Mouse (Mus musculus): Measurements from ENCODE around the gene Shbg. TPM values are rescaled to one million over a fixed set of nuclear protein-coding genes. Genes with fewer than 3 reads are reported as not detected.

Gene Shbg
- polyA plus RNA-seq, 1 experiment from 2014 or later = 34.9 TPM

- ATAC-seq = peak; percentile 57
- Histone ChIP-seq H3K4me1 (peaks cover 82% of the 10 kb centered on the region), H3K27me3 (replicated peaks) (no peaks in the 10 kb centered on the region), H3K4me3 (no peak overlapping the region), H3K27ac (peak overlapping the region; percentile 84), H3K4me2 (peak overlapping the region; percentile 42), H3K9ac (peak overlapping the region; percentile 34), H3K36me3 (peaks cover 1% of the 10 kb centered on the region; the same call in 1 of the 2 replicates), H3K9me3 (replicated peaks) (no peaks in the 10 kb centered on the region)
- WGBS (ENCODE audit: insufficient replicate concordance) = 46% methylated on average over 3 of the region's 3 CpGs
These were observed 9.2 kb downstream of the Shbg start for GRCm38 (mm10) chr11:69608525-69608924.

GRCm38 (mm10) chr11:69606832-69607231 lies 10.9 kb downstream of the Shbg start:
- Histone ChIP-seq H3K9ac (no peak overlapping the region), H3K27me3 (replicated peaks) (no peaks in the 10 kb centered on the region), H3K36me3 (peaks cover 18% of the 10 kb centered on the region), H3K4me3 (no peak overlapping the region), H3K9me3 (replicated peaks) (no peaks in the 10 kb centered on the region), H3K4me2 (peak overlapping the region; percentile 100), H3K4me1 (peaks cover 85% of the 10 kb centered on the region), H3K27ac (peak overlapping the region; percentile 84)
- WGBS (ENCODE audit: insufficient replicate concordance) = 70% methylated on average over 2 of the region's 2 CpGs
- no peak for ATAC-seq

- H3K4me2 ChIP-seq = peak overlapping the region; percentile 100
- H3K9me3 ChIP-seq (replicated peaks) = no peaks in the 10 kb centered on the region
- H3K36me3 ChIP-seq = peaks cover 22% of the 10 kb centered on the region
- H3K4me1 ChIP-seq = peaks cover 89% of the 10 kb centered on the region
- H3K27me3 ChIP-seq (replicated peaks) = no peaks in the 10 kb centered on the region
- WGBS (ENCODE audit: insufficient replicate concordance) = 66% methylated on average over 2 of the region's 2 CpGs
- no peak for ATAC-seq
- H3K9ac ChIP-seq = peak overlapping the region; percentile 76
- H3K4me3 ChIP-seq = peak overlapping the region; percentile 78
- H3K27ac ChIP-seq = peak overlapping the region; percentile 84
These were observed 11.3 kb downstream of the Shbg start for GRCm38 (mm10) chr11:69606491-69606795.

GRCm38 (mm10) chr11:69605726-69606490 lies 11.8 kb downstream of the Shbg start, which contains the start of gene Atp1b2:
Gene Atp1b2, minus strand, starts transcription at chr11:69605942.
- Histone ChIP-seq H3K36me3 (peaks cover 27% of the 10 kb centered on the region), H3K4me2 (peak within 1 kb of the TSS; percentile 100), H3K4me3 (peak within 1 kb of the TSS; percentile 78), H3K4me1 (peaks cover 93% of the 10 kb centered on the region), H3K27me3 (replicated peaks) (no peaks in the 10 kb centered on the region), H3K9ac (peak within 1 kb of the TSS; percentile 93), H3K27ac (peak within 1 kb of the TSS; percentile 84), H3K9me3 (replicated peaks) (no peaks in the 10 kb centered on the region)
- ATAC-seq = peak; percentile 90
- WGBS (ENCODE audit: insufficient replicate concordance) = 4% methylated on average over 32 of the region's 32 CpGs

GRCm38 (mm10) chr11:69604795-69605664 lies 12.7 kb downstream of the Shbg start:
- H3K9ac ChIP-seq = peak overlapping the region; percentile 93
- peaks cover 93% of the 10 kb centered on the region for H3K4me1 ChIP-seq
- H3K9me3 ChIP-seq (replicated peaks) = no peaks in the 10 kb centered on the region
- peak overlapping the region; percentile 100 for H3K4me2 ChIP-seq
- no peaks in the 10 kb centered on the region for H3K27me3 ChIP-seq (replicated peaks)
- under 1% methylated on average over 69 of the region's 73 CpGs for WGBS (ENCODE audit: insufficient replicate concordance)
- peak; percentile 10 for ATAC-seq
- peak overlapping the region; percentile 78 for H3K4me3 ChIP-seq
- peaks cover 36% of the 10 kb centered on the region for H3K36me3 ChIP-seq
- peak overlapping the region; percentile 84 for H3K27ac ChIP-seq

GRCm38 (mm10) chr11:69604347-69604746 lies 13.4 kb downstream of the Shbg start:
- Histone ChIP-seq H3K4me2 (peak overlapping the region; percentile 100), H3K9me3 (replicated peaks) (no peaks in the 10 kb centered on the region), H3K4me3 (peak overlapping the region; percentile 78), H3K36me3 (peaks cover 41% of the 10 kb centered on the region), H3K9ac (peak overlapping the region; percentile 93), H3K27ac (peak overlapping the region; percentile 84), H3K27me3 (replicated peaks) (no peaks in the 10 kb centered on the region), H3K4me1 (peaks cover 93% of the 10 kb centered on the region)
- ATAC-seq = no peak
- 56% methylated on average over 3 of the region's 3 CpGs for WGBS (ENCODE audit: insufficient replicate concordance)

- WGBS (ENCODE audit: insufficient replicate concordance) = 79% methylated on average over 8 of the region's 8 CpGs
- H3K9me3 ChIP-seq (replicated peaks) = no peaks in the 10 kb centered on the region
- peak overlapping the region; percentile 84 for H3K27ac ChIP-seq
- peak overlapping the region; percentile 78 for H3K4me3 ChIP-seq
- H3K27me3 ChIP-seq (replicated peaks) = no peaks in the 10 kb centered on the region
- H3K36me3 ChIP-seq = peaks cover 49% of the 10 kb centered on the region
- H3K9ac ChIP-seq = peak overlapping the region; percentile 93
- no peak for ATAC-seq
- H3K4me2 ChIP-seq = peak overlapping the region; percentile 100
- H3K4me1 ChIP-seq = peaks cover 93% of the 10 kb centered on the region
These were observed 14.2 kb downstream of the Shbg start for GRCm38 (mm10) chr11:69603516-69603915.

- peaks cover 56% of the 10 kb centered on the region for H3K36me3 ChIP-seq
- peak overlapping the region; percentile 92 for H3K27ac ChIP-seq
- H3K4me1 ChIP-seq = peaks cover 76% of the 10 kb centered on the region
- H3K9ac ChIP-seq = peak overlapping the region; percentile 67; the same call in 1 of the 2 replicates
- H3K4me2 ChIP-seq = peak overlapping the region; percentile 100
- WGBS (ENCODE audit: insufficient replicate concordance) = 41% methylated on average over 3 of the region's 3 CpGs
- ATAC-seq = no peak
- no peak overlapping the region for H3K4me3 ChIP-seq
- no peaks in the 10 kb centered on the region for H3K9me3 ChIP-seq (replicated peaks)
- no peaks in the 10 kb centered on the region for H3K27me3 ChIP-seq (replicated peaks)
These were observed 15.9 kb downstream of the Shbg start for GRCm38 (mm10) chr11:69601768-69602167.

- no peaks in the 10 kb centered on the region for H3K9me3 ChIP-seq (replicated peaks)
- peak overlapping the region; percentile 100 for H3K4me2 ChIP-seq
- H3K4me1 ChIP-seq = peaks cover 66% of the 10 kb centered on the region
- peak overlapping the region; percentile 92 for H3K27ac ChIP-seq
- peak overlapping the region; percentile 37 for H3K4me3 ChIP-seq
- H3K36me3 ChIP-seq = peaks cover 64% of the 10 kb centered on the region
- peak; percentile 20; the same call in 1 of the 2 replicates for ATAC-seq
- peak overlapping the region; percentile 67 for H3K9ac ChIP-seq
- H3K27me3 ChIP-seq (replicated peaks) = no peaks in the 10 kb centered on the region
- WGBS (ENCODE audit: insufficient replicate concordance) = 17% methylated on average over 6 of the region's 6 CpGs
These were observed 17.6 kb downstream of the Shbg start for GRCm38 (mm10) chr11:69600098-69600497.

GRCm38 (mm10) chr11:69599436-69599835 lies 18.3 kb downstream of the Shbg start:
- Histone ChIP-seq H3K4me1 (peaks cover 60% of the 10 kb centered on the region), H3K9ac (peak overlapping the region; percentile 67), H3K27me3 (replicated peaks) (no peaks in the 10 kb centered on the region), H3K4me3 (peak overlapping the region; percentile 37), H3K4me2 (peak overlapping the region; percentile 100), H3K27ac (peak overlapping the region; percentile 92), H3K36me3 (peaks cover 69% of the 10 kb centered on the region), H3K9me3 (replicated peaks) (no peaks in the 10 kb centered on the region)
- peak; percentile 84 for ATAC-seq
- WGBS (ENCODE audit: insufficient replicate concordance) = 8% methylated on average over 9 of the region's 9 CpGs

GRCm38 (mm10) chr11:69594853-69595252 lies 22.9 kb downstream of the Shbg start:
- no peak overlapping the region for H3K9ac ChIP-seq
- no peak overlapping the region for H3K4me3 ChIP-seq
- H3K4me2 ChIP-seq = no peak overlapping the region
- H3K4me1 ChIP-seq = peaks cover 52% of the 10 kb centered on the region
- 88% methylated on average over 6 of the region's 6 CpGs for WGBS (ENCODE audit: insufficient replicate concordance)
- ATAC-seq = no peak
- peak overlapping the region; percentile 2; the same call in 1 of the 2 replicates for H3K27ac ChIP-seq
- peaks cover 73% of the 10 kb centered on the region for H3K36me3 ChIP-seq
- no peaks in the 10 kb centered on the region for H3K27me3 ChIP-seq (replicated peaks)
- H3K9me3 ChIP-seq (replicated peaks) = no peaks in the 10 kb centered on the region

GRCm38 (mm10) chr11:69592799-69593198 lies 24.9 kb downstream of the Shbg start:
- Histone ChIP-seq H3K27me3 (replicated peaks) (no peaks in the 10 kb centered on the region), H3K36me3 (peaks cover 83% of the 10 kb centered on the region), H3K4me3 (no peak overlapping the region), H3K9ac (peak overlapping the region; percentile 28; the same call in 1 of the 2 replicates), H3K4me2 (no peak overlapping the region), H3K27ac (peak overlapping the region; percentile 95), H3K9me3 (replicated peaks) (no peaks in the 10 kb centered on the region), H3K4me1 (peaks cover 58% of the 10 kb centered on the region)
- no peak for ATAC-seq
- 65% methylated on average over 4 of the region's 4 CpGs for WGBS (ENCODE audit: insufficient replicate concordance)

Data from liver, embryonic 12.5 days (tissue).